Mouse (Mus musculus): Measurements from ENCODE around the gene Osbpl11.

GRCm38 (mm10) chr16:33195686-33196313 lies 10.9 kb downstream of the Osbpl11 start:
- TF ChIP-seq CTCF (IDR thresholded peaks at IDR 0.05; ENCODE audit: low read depth, low read length) (peak; percentile 34; the same call in 1 of the 2 replicates), POLR2A (IDR thresholded peaks at IDR 0.05; ENCODE audit: extremely low read depth, insufficient read depth, low read length) (no peak)
